Mouse (Mus musculus) testis, adult 2 months (tissue): ENCODE measurements around the gene Crocc.

Source experiments
- CTCF ChIP-seq: fragments of 200-500 bp; IDR thresholded peaks from 2 replicates; pipeline ENCODE4 v1.5.1; 2012; ENCODE audit warnings: low read depth, mild to moderate bottlenecking, inconsistent platforms, low read length, moderate library complexity; ENCODE audit not compliant: control insufficient read depth, insufficient read depth, insufficient replicate concordance
- POLR2A ChIP-seq: fragments of 200-500 bp; IDR thresholded peaks from 2 replicates; pipeline ENCODE4 v1.6.1; 2012; ENCODE audit warnings: low read depth, mild to moderate bottlenecking, inconsistent platforms, low read length, moderate library complexity; ENCODE audit not compliant: control insufficient read depth

- TF ChIP-seq CTCF (no peak), POLR2A (no peak)
Measured at GRCm38 (mm10) chr4:140988706-140989290, 71.6 kb downstream of the Crocc start.
